Mouse (Mus musculus): ENCODE results near the gene Pcdh15.

Pcdh15 gene

DNA sequence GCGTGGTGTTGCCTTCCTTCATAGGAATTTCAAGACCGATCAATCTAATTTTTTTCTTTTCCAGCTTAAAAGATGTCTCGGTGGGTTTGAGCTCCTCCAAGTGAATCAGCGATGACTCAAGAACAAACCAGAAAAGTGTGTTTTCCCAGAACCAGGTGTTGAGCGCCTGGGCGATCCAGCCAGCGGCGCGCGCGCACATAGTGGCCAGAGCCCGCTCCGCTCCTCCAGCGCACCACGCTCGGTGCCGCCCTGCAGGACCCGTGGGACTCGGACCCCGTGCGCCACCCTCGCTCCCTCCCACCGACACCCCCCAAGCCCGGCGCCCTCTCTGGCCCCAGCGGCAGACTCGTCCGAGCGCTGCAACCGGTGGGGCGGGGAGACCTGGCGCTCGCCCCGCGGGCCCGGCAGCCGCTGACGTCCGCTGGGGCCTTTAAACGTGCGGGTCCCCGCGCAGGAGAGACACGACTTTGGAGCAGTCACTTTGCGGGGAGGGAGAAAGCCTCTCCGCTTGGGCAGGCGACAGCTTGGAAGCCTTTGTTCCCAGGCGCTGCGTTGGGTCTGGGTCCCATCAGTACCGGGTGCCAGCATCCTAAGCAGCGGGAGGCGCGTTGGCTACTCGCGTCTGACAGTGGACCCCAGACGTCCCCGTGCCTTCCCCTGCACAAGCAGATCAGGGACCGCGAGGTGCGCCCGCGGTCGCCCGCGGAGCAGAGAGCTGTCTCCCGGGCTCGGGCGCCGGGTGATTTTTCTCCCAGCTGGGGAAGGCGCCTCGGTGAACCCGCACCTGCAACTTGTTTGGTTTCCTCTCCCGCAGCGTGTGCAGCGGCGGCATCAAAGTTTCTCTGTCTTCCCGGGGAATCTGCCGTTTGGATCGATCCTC, at the start of gene Pcdh15:
TSS of gene Pcdh15 (plus strand) at position 377 of the 880 bp plus-strand sequence.
- WGBS, result under 1% methylated on average over 79 of the region's 79 CpGs

DNA sequence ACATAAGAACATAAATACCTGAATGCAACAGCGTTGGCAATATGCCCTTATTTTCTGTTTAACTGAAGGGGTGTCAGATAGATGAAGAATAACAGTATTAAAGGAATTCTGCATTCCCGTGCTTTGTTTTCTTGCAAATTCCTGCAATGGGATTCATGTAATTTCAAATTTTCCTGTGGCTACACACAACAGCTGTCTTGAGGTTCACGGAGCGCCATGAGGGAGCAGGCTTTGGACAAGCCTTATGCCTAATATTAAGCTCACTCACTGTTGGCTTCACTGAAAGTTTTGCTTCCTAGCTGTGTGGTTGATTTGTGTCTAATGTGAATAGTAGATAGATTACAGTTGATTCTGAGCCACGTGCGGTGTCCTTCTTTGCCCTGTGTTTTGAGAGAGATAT, 47.1 kb upstream of the Pcdh15 start:
- 85% methylated on average over 6 of the region's 6 CpGs for WGBS

DNA sequence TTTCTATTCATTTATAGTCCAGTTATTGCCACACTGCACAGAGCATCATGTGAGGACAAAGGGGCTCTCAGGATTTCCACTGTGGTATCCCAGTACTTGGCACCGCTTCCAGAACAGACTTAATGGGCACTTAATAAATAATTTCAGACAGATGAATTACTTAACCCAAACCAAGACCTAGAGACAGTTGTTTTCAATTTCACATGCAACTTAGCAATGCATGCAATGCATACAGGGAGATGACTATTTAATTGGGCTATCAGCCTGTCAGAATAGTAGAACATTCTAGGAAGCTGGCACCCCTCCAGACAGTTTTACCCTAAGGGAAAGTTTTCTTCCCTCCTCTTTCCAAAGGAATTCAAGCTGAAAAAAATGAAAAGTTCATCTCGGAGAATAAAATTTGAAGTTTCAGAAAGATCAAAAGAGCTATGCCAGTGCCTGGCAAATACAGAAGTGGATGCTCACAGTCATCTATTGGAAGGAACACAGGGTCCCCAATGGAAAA, 39.4 kb upstream of the Pcdh15 start:
- 72% methylated on average over 2 of the region's 2 CpGs for WGBS

- WGBS, result 53% methylated on average over 5 of the region's 5 CpGs
Measured at GRCm38 (mm10) chr10:73086703-73087102, 12.4 kb upstream of the Pcdh15 start.

- 2% methylated on average over 17 of the region's 17 CpGs for WGBS
Measured at GRCm38 (mm10) chr10:73096531-73097135, 2.5 kb upstream of the Pcdh15 start.

- whole genome bisulfite sequencing, result 5% methylated on average over 7 of the region's 7 CpGs
Measured at GRCm38 (mm10) chr10:73097176-73097575, 2.0 kb upstream of the Pcdh15 start.

DNA sequence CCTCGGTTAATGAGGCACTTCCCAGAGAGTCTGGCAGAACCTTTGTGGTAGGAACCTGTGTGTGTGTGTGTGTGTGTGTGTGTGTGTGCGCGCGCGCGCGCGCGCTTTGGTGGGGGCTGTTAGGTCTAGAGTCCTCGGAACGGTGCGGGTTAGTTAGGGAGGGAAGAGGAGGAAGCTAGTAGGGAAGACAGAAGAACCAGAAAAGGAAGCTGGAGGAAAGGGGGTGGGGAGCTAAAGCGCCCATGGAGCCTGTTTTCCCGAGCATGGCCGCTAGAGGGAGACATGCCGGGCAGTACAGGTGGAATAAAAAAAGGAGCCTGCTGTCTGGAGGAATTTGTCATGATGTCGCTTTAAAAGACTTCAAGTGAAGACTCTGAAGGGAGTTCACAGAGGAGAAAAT, 1.2 kb upstream of the Pcdh15 start:
- 2% methylated on average over 17 of the region's 17 CpGs for WGBS

DNA sequence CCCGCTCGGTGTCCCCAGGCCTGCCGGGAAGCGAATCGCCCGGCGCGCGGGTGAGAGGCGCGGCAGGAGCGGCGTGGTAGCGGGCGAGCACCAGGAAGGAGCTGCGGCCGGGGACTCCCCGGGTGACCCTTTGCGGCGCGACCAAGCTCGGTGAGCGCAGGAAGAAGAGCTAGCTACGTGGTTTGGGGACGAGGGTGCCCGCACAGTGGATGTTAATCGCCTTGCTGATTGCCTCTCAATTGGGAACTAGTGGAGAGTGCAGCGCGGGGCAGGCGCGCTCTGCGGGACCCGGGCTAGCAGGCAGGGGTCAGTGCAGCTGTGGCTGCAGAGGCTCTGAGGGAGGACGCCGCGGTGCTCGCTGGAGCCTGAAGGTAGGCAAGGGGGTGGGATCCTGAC, 702 bp downstream of the Pcdh15 start:
- WGBS, result under 1% methylated on average over 37 of the region's 37 CpGs

GRCm38 (mm10) chr10:73103383-73103994, 4.3 kb downstream of the Pcdh15 start:
- 44% methylated on average over 13 of the region's 13 CpGs for WGBS

- 49% methylated on average over 2 of the region's 2 CpGs for WGBS
Measured at GRCm38 (mm10) chr10:73105893-73106292, 6.8 kb downstream of the Pcdh15 start.

DNA sequence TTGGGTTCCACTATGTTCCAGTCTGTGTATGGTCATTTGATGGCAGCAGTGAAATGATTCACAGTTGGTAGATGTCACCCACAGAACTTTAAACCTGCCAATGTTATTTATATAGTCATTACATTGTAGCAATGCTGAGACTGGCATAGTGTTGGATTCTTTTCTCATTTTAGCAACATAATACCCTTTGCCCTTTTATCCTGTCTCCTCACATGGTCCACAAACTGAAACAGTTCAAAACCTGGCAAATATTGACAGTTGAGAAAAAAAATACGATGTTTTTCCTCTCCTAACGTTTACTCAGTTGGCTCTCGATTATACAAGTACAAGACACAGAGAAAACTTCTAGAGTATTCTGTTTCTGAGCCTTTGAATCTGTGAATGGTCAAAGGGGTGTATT, 38.8 kb downstream of the Pcdh15 start:
- 53% methylated on average over 3 of the region's 3 CpGs for WGBS

GRCm38 (mm10) chr10:73147978-73148377, 48.8 kb downstream of the Pcdh15 start:
- 69% methylated on average over 4 of the region's 4 CpGs for WGBS

- WGBS, result 52% methylated on average over 5 of the region's 5 CpGs
Measured at GRCm38 (mm10) chr10:73154544-73154943, 55.4 kb downstream of the Pcdh15 start.

- 51% methylated on average over 1 of the region's 1 CpGs for WGBS
Measured at GRCm38 (mm10) chr10:73161757-73162156, 62.6 kb downstream of the Pcdh15 start.

DNA sequence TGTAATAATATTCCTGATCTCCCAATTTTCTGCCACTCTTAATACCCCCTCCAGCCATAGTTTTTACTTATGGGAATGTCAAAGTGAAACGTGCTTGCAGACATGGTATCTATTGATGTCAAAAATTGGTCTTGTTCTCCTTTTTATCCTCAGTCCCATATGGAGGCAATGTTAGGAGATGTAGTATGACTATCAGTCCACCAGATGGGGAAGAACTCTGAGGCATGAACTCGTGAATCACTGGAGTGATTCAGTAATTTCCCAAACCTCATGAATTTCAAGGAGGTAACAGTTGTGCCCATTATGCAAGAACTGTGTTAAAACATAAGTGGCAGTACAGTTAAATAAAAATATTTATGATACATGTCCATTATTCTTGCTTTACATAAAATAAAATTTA, 116.9 kb downstream of the Pcdh15 start:
- WGBS, result 41% methylated on average over 2 of the region's 2 CpGs

DNA sequence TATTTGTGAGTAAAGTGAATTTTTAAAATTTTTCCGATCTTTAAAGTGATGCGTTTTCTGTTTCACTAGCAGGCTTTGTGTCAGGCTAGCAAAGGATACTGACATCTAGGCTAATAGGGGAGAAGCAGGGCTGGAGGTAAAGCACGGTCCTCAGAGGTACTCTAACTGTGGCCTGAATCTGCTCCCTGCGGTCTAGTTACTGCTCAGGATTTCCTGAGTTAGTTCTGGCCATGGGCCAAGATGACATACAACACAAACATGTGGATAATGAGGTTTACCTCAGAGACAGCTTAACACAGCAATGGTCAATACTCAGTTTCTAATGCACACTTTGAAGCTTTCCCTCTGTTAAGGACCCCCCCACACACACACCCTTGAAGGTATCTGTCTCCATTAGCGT, 143.2 kb downstream of the Pcdh15 start:
- WGBS, result 69% methylated on average over 5 of the region's 5 CpGs

- WGBS, result 65% methylated on average over 4 of the region's 4 CpGs
Measured at GRCm38 (mm10) chr10:73280438-73280837, 181.3 kb downstream of the Pcdh15 start.

DNA sequence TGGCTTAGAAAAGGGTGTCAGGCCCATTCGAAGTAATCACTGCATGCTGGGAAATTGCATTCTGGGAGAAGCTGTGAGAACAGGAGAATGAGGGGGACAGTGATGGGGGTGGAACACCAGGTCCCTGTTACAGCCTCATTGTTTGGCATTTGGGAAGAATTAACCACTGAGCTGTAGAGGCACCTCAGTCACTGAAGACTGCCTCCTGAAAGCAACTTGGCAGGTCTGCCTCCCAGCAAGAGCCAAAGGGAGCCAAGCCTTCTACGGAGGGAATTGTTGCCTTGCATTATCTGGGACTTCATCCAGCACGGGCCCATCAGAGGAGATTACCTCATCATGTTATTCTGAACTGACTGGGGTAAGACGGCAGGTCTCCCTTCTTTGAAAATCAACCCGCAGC, 197.3 kb downstream of the Pcdh15 start:
- WGBS, result 28% methylated on average over 5 of the region's 5 CpGs

- WGBS, result 70% methylated on average over 8 of the region's 8 CpGs
Measured at GRCm38 (mm10) chr10:73301951-73302350, 202.8 kb downstream of the Pcdh15 start.

DNA sequence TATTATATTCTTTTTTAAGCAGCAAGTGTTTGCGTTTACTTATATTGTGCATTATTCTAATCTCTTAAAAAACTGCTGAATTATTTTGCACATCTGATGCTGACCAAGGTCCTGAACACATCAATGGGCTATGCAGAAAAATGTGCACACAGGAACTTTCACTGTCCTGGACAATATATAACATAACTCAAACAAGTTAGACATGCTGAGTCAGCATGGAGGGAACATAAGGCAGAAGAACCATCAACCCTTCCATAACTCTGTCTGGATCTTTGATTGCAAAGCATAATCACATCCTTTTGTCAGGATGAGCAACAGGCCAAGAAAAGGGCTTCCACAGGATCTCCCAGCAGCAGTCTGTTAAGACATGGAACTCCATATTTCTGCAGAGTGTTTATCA, 207.5 kb downstream of the Pcdh15 start:
- 95% methylated on average over 1 of the region's 1 CpGs for WGBS

DNA sequence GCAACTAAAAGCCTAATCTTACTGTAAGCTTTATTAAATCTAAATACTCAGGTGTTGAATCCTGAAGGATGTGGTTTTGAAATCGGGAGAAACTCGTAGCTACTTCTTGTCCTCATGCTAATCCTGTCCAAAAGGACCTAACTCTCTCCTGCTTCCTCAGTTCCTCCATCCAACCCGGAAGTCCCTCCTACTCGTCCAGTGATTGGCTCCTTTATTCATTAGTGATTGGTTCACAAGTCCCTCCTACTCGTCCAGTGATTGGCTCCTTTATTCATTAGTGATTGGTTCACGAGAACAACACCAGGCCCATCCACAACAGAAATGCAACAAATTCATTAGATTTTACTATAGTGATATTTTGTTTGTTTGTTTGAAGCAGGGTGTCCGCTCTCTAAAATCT, 227.7 kb downstream of the Pcdh15 start:
- WGBS, result 90% methylated on average over 7 of the region's 7 CpGs

GRCm38 (mm10) chr10:73333426-73333825, 234.3 kb downstream of the Pcdh15 start:
- WGBS, result 60% methylated on average over 1 of the region's 1 CpGs

GRCm38 (mm10) chr10:73379001-73379400, 279.9 kb downstream of the Pcdh15 start:
- 78% methylated on average over 2 of the region's 2 CpGs for WGBS

Data from cerebral cortex, adult 2 months (tissue).